Mouse (Mus musculus) embryonic facial prominence, embryonic 14.5 days (tissue): ENCODE measurements around the gene Nol12. TPM values are rescaled to one million over a fixed set of nuclear protein-coding genes. Genes with fewer than 3 reads are reported as not detected.

Experiments used
- ATAC-seq: fragments of 200-750 bp; cut with Nextera tagmentation; 2 replicates; pipeline ENCODE4 v1.8.0; 2017; ENCODE audit warnings: low read depth, moderate number of reproducible peaks, moderate TSS enrichment
- DNase-seq: peaks from one replicate; pipeline ENCODE4 v3.0.0-alpha.2; 2015; ENCODE audit warnings: low spot score
- H3K27ac ChIP-seq: fragments of 300-500 bp; sonication (generic); replicated peaks from 2 replicates; pipeline ENCODE4 v1.5.1; 2014; ENCODE audit warnings: low read depth, mild to moderate bottlenecking, low read length, moderate library complexity
- H3K27me3 ChIP-seq: fragments of 300-500 bp; sonication (generic); replicated peaks from 2 replicates; pipeline ENCODE4 v1.6.1; 2014; ENCODE audit warnings: low read length; ENCODE audit not compliant: control insufficient read depth, insufficient read depth
- H3K36me3 ChIP-seq: fragments of 300-500 bp; sonication (generic); 2 replicates; pipeline ENCODE4 v1.6.1; 2014; ENCODE audit warnings: low read length, mixed read lengths; ENCODE audit not compliant: control insufficient read depth, insufficient read depth
- H3K4me1 ChIP-seq: fragments of 300-500 bp; sonication (generic); 2 replicates; pipeline ENCODE4 v1.6.1; 2014; ENCODE audit warnings: antibody characterized with exemption, low read length; ENCODE audit not compliant: control insufficient read depth, insufficient read depth
- H3K4me2 ChIP-seq: fragments of 300-500 bp; sonication (generic); 2 replicates; pipeline ENCODE4 v1.6.1; 2014; ENCODE audit warnings: low read depth, mild to moderate bottlenecking, low read length, moderate library complexity, mixed read lengths
- H3K4me3 ChIP-seq: fragments of 300-500 bp; sonication (generic); 2 replicates; pipeline ENCODE4 v1.5.1; 2014; ENCODE audit warnings: low read depth, mild to moderate bottlenecking, low read length
- H3K9ac ChIP-seq: fragments of 300-500 bp; sonication (generic); 2 replicates; pipeline ENCODE4 v1.6.1; 2014; ENCODE audit warnings: low read depth, mild to moderate bottlenecking, low read length, moderate library complexity, mixed read lengths
- H3K9me3 ChIP-seq: fragments of 300-500 bp; sonication (generic); 2 replicates; pipeline ENCODE4 v1.6.1; 2016; ENCODE audit warnings: low read length; ENCODE audit not compliant: control insufficient read depth
- WGBS: fragments of 180-500 bp; shearing (Covaris S2); extraction: QIAGEN DNeasy Blood & Tissue Kit; methylation state at CpG from one replicate; pipeline ENCODE4 v1.1.7; 2014; 5-methylcytosine and 5-hydroxymethylcytosine counted together
- polyA plus RNA-seq: library from polyadenylated mRNA; unstranded; fragments of >200 nt; fragmentation: Nextera tagmentation; extraction: Ambion mirVana; gene quantifications from 2 replicates; pipeline ENCODE4 v1.2.1, GENCODE M21; 2014

Nol12 gene
- polyA plus RNA-seq, 1 experiment from 2014 or later = 54.3 TPM

GRCm38 (mm10) chr15:78925129-78925528 lies 9.6 kb upstream of the Nol12 start:
- 34% methylated on average over 7 of the region's 8 CpGs for WGBS
- H3K4me3 ChIP-seq = no peak overlapping the region
- H3K4me2 ChIP-seq = no peak overlapping the region
- DNase-seq (no peak), ATAC-seq (no peak)
- H3K9me3 ChIP-seq = no peaks in the 10 kb centered on the region
- no peak overlapping the region for H3K9ac ChIP-seq
- H3K36me3 ChIP-seq = peaks cover 15% of the 10 kb centered on the region
- no peaks in the 10 kb centered on the region for H3K27me3 ChIP-seq
- peaks cover 29% of the 10 kb centered on the region for H3K4me1 ChIP-seq
- peak overlapping the region; percentile 91 for H3K27ac ChIP-seq

- DNase-seq = peak; percentile 98
- peak within 1 kb of the TSS; percentile 45 for H3K4me3 ChIP-seq
- peak within 1 kb of the TSS; percentile 94 for H3K4me2 ChIP-seq
- no peaks in the 10 kb centered on the region for H3K27me3 ChIP-seq
- H3K27ac ChIP-seq = peak within 1 kb of the TSS; percentile 91
- WGBS = 2% methylated on average over 18 of the region's 20 CpGs
- peak within 1 kb of the TSS; percentile 66 for H3K9ac ChIP-seq
- no peaks in the 10 kb centered on the region for H3K9me3 ChIP-seq
- H3K36me3 ChIP-seq = peaks cover 23% of the 10 kb centered on the region
- peaks cover 29% of the 10 kb centered on the region for H3K4me1 ChIP-seq
- ATAC-seq = peak; percentile 84
Measured at GRCm38 (mm10) chr15:78926021-78926919, 8.5 kb upstream of the Nol12 start, which contains the start of gene Lgals1. Gene Lgals1, plus strand, starts transcription at chr15:78926725.

- Histone ChIP-seq H3K27me3 (no peaks in the 10 kb centered on the region), H3K9me3 (no peaks in the 10 kb centered on the region), H3K27ac (peak overlapping the region; percentile 91), H3K4me2 (peak overlapping the region; percentile 94), H3K9ac (peak overlapping the region; percentile 66), H3K4me1 (peaks cover 29% of the 10 kb centered on the region), H3K36me3 (peaks cover 23% of the 10 kb centered on the region), H3K4me3 (peak overlapping the region; percentile 45)
- no peak for DNase-seq
- 19% methylated on average over 15 of the region's 15 CpGs for WGBS
- no peak for ATAC-seq
Measured at GRCm38 (mm10) chr15:78927021-78927787, 7.5 kb upstream of the Nol12 start.

GRCm38 (mm10) chr15:78927788-78928457 lies 6.8 kb upstream of the Nol12 start:
- H3K27ac ChIP-seq = peak overlapping the region; percentile 91
- DNase-seq = peak; percentile 96
- H3K4me1 ChIP-seq = peaks cover 28% of the 10 kb centered on the region
- WGBS = under 1% methylated on average over 21 of the region's 35 CpGs
- peak overlapping the region; percentile 66 for H3K9ac ChIP-seq
- H3K36me3 ChIP-seq = peaks cover 23% of the 10 kb centered on the region
- no peaks in the 10 kb centered on the region for H3K27me3 ChIP-seq
- H3K9me3 ChIP-seq = no peaks in the 10 kb centered on the region
- peak overlapping the region; percentile 45 for H3K4me3 ChIP-seq
- H3K4me2 ChIP-seq = peak overlapping the region; percentile 94
- ATAC-seq = peak; percentile 69

GRCm38 (mm10) chr15:78928539-78928938 lies 6.2 kb upstream of the Nol12 start:
- H3K4me2 ChIP-seq = peak overlapping the region; percentile 94
- no peaks in the 10 kb centered on the region for H3K9me3 ChIP-seq
- H3K36me3 ChIP-seq = peaks cover 23% of the 10 kb centered on the region
- no peaks in the 10 kb centered on the region for H3K27me3 ChIP-seq
- H3K4me1 ChIP-seq = peaks cover 21% of the 10 kb centered on the region
- 46% methylated on average over 8 of the region's 8 CpGs for WGBS
- peak overlapping the region; percentile 66 for H3K9ac ChIP-seq
- DNase-seq (no peak), ATAC-seq (no peak)
- peak overlapping the region; percentile 91 for H3K27ac ChIP-seq
- peak overlapping the region; percentile 45 for H3K4me3 ChIP-seq

GRCm38 (mm10) chr15:78930192-78930706 lies 4.5 kb upstream of the Nol12 start:
- H3K4me2 ChIP-seq = no peak overlapping the region
- no peak overlapping the region for H3K4me3 ChIP-seq
- 78% methylated on average over 6 of the region's 6 CpGs for WGBS
- no peak overlapping the region for H3K9ac ChIP-seq
- peaks cover 11% of the 10 kb centered on the region for H3K4me1 ChIP-seq
- H3K9me3 ChIP-seq = no peaks in the 10 kb centered on the region
- ATAC-seq (no peak), DNase-seq (no peak)
- no peaks in the 10 kb centered on the region for H3K27me3 ChIP-seq
- peaks cover 23% of the 10 kb centered on the region for H3K36me3 ChIP-seq
- no peak overlapping the region for H3K27ac ChIP-seq

GRCm38 (mm10) chr15:78930801-78931426 lies 3.8 kb upstream of the Nol12 start:
- ATAC-seq (no peak), DNase-seq (peak; percentile 39)
- H3K4me3 ChIP-seq = no peak overlapping the region
- no peak overlapping the region for H3K4me2 ChIP-seq
- no peak overlapping the region; the same call in 1 of the 2 replicates for H3K27ac ChIP-seq
- H3K9ac ChIP-seq = no peak overlapping the region
- WGBS = 81% methylated on average over 7 of the region's 7 CpGs
- H3K4me1 ChIP-seq = peaks cover 8% of the 10 kb centered on the region
- H3K36me3 ChIP-seq = peaks cover 23% of the 10 kb centered on the region
- no peaks in the 10 kb centered on the region for H3K27me3 ChIP-seq
- H3K9me3 ChIP-seq = no peaks in the 10 kb centered on the region
